Comparison of ENCODE assay signal across 7 mouse cellular contexts in the genomic region with DNA sequence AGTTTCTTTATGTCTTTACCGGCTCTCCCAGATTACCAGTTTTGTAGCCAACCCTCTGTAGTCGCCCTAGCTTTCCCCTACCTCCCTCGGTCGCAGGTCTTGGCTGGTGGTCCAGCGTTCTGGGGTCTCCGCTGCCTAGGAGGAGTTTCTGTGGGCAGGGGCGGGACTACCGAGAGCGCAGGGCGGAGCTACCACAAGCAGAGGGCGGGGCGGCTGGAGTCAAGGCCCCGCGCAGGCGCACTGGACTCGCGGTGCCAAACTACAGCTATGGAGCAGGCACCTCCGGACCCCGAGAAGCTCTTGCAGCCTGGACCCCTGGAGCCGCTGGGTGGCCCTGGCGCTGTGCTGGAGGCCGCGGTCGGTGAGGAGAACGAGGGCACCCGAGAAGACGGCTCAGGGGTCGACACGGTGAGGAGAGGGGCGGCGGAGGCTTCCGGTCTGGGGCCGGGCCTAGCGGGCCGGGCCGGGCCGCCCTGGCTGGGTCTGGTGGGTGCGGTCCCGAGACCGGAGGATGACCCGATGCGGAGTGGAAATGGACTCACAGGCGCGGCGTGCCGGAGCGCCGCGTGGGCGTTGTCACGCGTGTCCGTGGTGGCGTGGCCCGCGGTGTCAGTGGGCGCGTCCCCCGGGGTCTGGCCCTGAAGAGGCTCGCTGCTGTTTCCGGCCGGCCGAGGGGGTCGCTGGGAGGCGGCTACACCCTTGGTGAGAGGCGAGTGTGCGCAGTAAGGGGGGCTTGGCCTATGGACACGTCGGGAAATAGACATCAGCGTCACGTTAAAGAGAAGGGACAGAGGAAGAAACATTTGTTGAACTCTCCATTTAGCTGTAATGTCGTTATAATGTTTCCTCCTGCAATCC. TPM values are rescaled to one million over a fixed set of nuclear protein-coding genes. Genes with fewer than 3 reads are reported as not detected.
DNase-seq lines count a peak whose midpoint lies in the region; ATAC-seq lines count a peak whose summit lies in the region.

Gene Snx4, plus strand, starts transcription at position 249 of the 858 bp plus-strand sequence.

- no peaks in the 10 kb centered on the region for H3K36me3 ChIP-seq in intestine, embryonic 16.5 days (ENCODE audit: control insufficient read depth, insufficient read depth, low read length)
- H3K36me3 ChIP-seq in midbrain, embryonic 11.5 days (ENCODE audit: control insufficient read depth, insufficient read depth, low read length): no peaks in the 10 kb centered on the region

- peak within 1 kb of the TSS; percentile 87 for H3K27ac ChIP-seq in intestine, embryonic 16.5 days (ENCODE audit: low read length)
- no peak within 1 kb of the TSS for H3K27ac ChIP-seq in midbrain, embryonic 11.5 days (ENCODE audit: low read depth, low read length)

- peaks cover 6% of the 10 kb centered on the region for H3K4me1 ChIP-seq in intestine, embryonic 16.5 days (ENCODE audit: control insufficient read depth, insufficient read depth, low read length)
- 0 out of 2 replicates have a peak, but pooled peaks cover 7% of the 10 kb centered on the region for H3K4me1 ChIP-seq in midbrain, embryonic 11.5 days (ENCODE audit: control insufficient read depth, insufficient read depth, low read length)

- peak within 1 kb of the TSS; percentile 93 for H3K4me3 ChIP-seq in intestine, embryonic 16.5 days (ENCODE audit: low read length)
- H3K4me3 ChIP-seq in midbrain, embryonic 11.5 days (ENCODE audit: low read depth, low read length): peak within 1 kb of the TSS; percentile 59

- H3K27me3 ChIP-seq in intestine, embryonic 16.5 days (replicated peaks; ENCODE audit: control insufficient read depth, insufficient read depth, low read length): no peaks in the 10 kb centered on the region
- no peaks in the 10 kb centered on the region for H3K27me3 ChIP-seq in midbrain, embryonic 11.5 days (ENCODE audit: control insufficient read depth, insufficient read depth, low read length)

- peak; percentile 96 for ATAC-seq in intestine, embryonic 16.5 days
- peak; percentile 96 for ATAC-seq in midbrain, embryonic 11.5 days (ENCODE audit: low FRiP score)

- peak within 1 kb of the TSS; percentile 95 for H3K9ac ChIP-seq in intestine, embryonic 16.5 days (ENCODE audit: low read depth, low read length)
- H3K9ac ChIP-seq in midbrain, embryonic 11.5 days (ENCODE audit: low read length): peak within 1 kb of the TSS; percentile 67

- H3K4me2 ChIP-seq in intestine, embryonic 16.5 days (ENCODE audit: low read depth, low read length): peak within 1 kb of the TSS; percentile 53
- peak within 1 kb of the TSS; percentile 58 for H3K4me2 ChIP-seq in midbrain, embryonic 11.5 days

- intact Hi-C loops in left cerebral cortex, postnatal 36 days (cut with DNase I): no loop called here

- under 1% methylated on average over 72 of the region's 72 CpGs for WGBS in intestine, embryonic 16.5 days
- WGBS in midbrain, embryonic 11.5 days: under 1% methylated on average over 72 of the region's 72 CpGs

- no peaks in the 10 kb centered on the region for H3K9me3 ChIP-seq in intestine, embryonic 16.5 days (ENCODE audit: control insufficient read depth, low read length)
- no peaks in the 10 kb centered on the region for H3K9me3 ChIP-seq in midbrain, embryonic 11.5 days (ENCODE audit: control insufficient read depth, low read length)

- DNase-seq in adrenal gland, adult 2 months: peak; percentile 94
- DNase-seq in embryo, embryonic 11.5 days (ENCODE audit: low read depth, low spot score): peak; percentile 88
- DNase-seq in gastrocnemius, postnatal 4 days (ENCODE audit: low spot score in 2 of 2): peak; percentile 90 to 95
- DNase-seq in left cerebral cortex, postnatal 36 days (ENCODE audit: low spot score in 2 of 2): peak; percentile 91 to 92
- peak; percentile 99 for DNase-seq in midbrain, embryonic 11.5 days (ENCODE audit: low spot score, missing footprints)
- DNase-seq in skeletal muscle tissue, adult 2 months (ENCODE audit: low read depth, low spot score): peak; percentile 88

RNA-seq across cellular contexts. Expression of gene Snx4, which starts in this region (rescaled TPM):
- 10 to 100 TPM; 45.5 to 47.4 TPM for total RNA-seq in adrenal gland, adult 2 months (2021)
- 2.6 and 6.9 TPM in 2 replicates for polyA plus RNA-seq in adrenal gland, adult 2 months (2012; rRNA removed)
- total RNA-seq in gastrocnemius, postnatal 4 days (2021): 10 to 100 TPM; 46.9 to 52.8 TPM
- 89.3 and 95.9 TPM in 2 replicates for polyA plus RNA-seq in intestine, embryonic 16.5 days (2015; fragmentation: Nextera tagmentation; extraction: Ambion mirVana)
- total RNA-seq in left cerebral cortex, postnatal 36 days (2021): 10 to 100 TPM; 37.0 to 40.0 TPM
- polyA plus RNA-seq in midbrain, embryonic 11.5 days (2014; fragmentation: Nextera tagmentation; extraction: Ambion mirVana): 86.9 and 92.9 TPM in 2 replicates

Comparison
In these comparisons a context has a peak if more than half of its experiments do, and no peak if none do; other contexts are left out.
1. RNA of gene Snx4 (polyA plus RNA-seq): 89.3 to 95.9 TPM in intestine, embryonic 16.5 days and 86.9 to 92.9 TPM in midbrain, embryonic 11.5 days; 2.6 to 6.9 TPM in adrenal gland, adult 2 months; every median in the first group is over 10 times any median in the second.
2. Peak in every context shown above with its lines, with median percentiles within 50 percentile points of each other: DNase-seq.